Mouse (Mus musculus) midbrain, embryonic 11.5 days (tissue): ENCODE measurements around the gene Asf1a. TPM values are rescaled to one million over a fixed set of nuclear protein-coding genes. Genes with fewer than 3 reads are reported as not detected.
"Not testable (repeated sequence)": the region's sequence is repeated elsewhere in the genome, so short reads cannot be mapped to it uniquely, and the experiment has no call there.

Experiments used
- ATAC-seq: fragments of 200-750 bp; cut with Nextera tagmentation; 2 replicates; pipeline ENCODE4 v1.8.0; 2017; ENCODE audit warnings: moderate TSS enrichment, moderate library complexity; ENCODE audit not compliant: low FRiP score
- DNase-seq: peaks from one replicate; pipeline ENCODE4 v3.0.0; 2015; ENCODE audit warnings: low spot score; ENCODE audit errors: missing footprints
- H3K27ac ChIP-seq: fragments of 300-500 bp; sonication (generic); 2 replicates; pipeline ENCODE4 v1.5.1; 2014; ENCODE audit warnings: low read depth, low read length
- H3K27me3 ChIP-seq: fragments of 300-500 bp; sonication (generic); 2 replicates; pipeline ENCODE4 v1.6.1; 2014; ENCODE audit warnings: mild to moderate bottlenecking, low read length, moderate library complexity, mixed read lengths; ENCODE audit not compliant: control insufficient read depth, insufficient read depth
- H3K36me3 ChIP-seq: fragments of 300-500 bp; sonication (generic); 2 replicates; pipeline ENCODE4 v1.6.1; 2014; ENCODE audit warnings: mild to moderate bottlenecking, low read length, moderate library complexity, mixed read lengths; ENCODE audit not compliant: control insufficient read depth, insufficient read depth
- H3K4me1 ChIP-seq: fragments of 300-500 bp; sonication (generic); 2 replicates; pipeline ENCODE4 v1.6.1; 2014; ENCODE audit warnings: low read length; ENCODE audit not compliant: control insufficient read depth, insufficient read depth
- H3K4me2 ChIP-seq: fragments of 300-500 bp; sonication (generic); 2 replicates; pipeline ENCODE4 v1.6.1; 2014; ENCODE audit warnings: mild to moderate bottlenecking, moderate library complexity
- H3K4me3 ChIP-seq: fragments of 300-500 bp; sonication (generic); 2 replicates; pipeline ENCODE4 v1.5.1; 2014; ENCODE audit warnings: low read depth, low read length
- H3K9ac ChIP-seq: fragments of 300-500 bp; sonication (generic); 2 replicates; pipeline ENCODE4 v1.6.1; 2014; ENCODE audit warnings: low read length
- H3K9me3 ChIP-seq: fragments of 300-500 bp; sonication (generic); 2 replicates; pipeline ENCODE4 v1.6.1; 2016; ENCODE audit warnings: low read length; ENCODE audit not compliant: control insufficient read depth
- WGBS: fragments of 180-500 bp; shearing (Covaris S2); extraction: QIAGEN DNeasy Blood & Tissue Kit; methylation state at CpG from one replicate; pipeline ENCODE4 v1.1.7; 2014; 5-methylcytosine and 5-hydroxymethylcytosine counted together
- polyA plus RNA-seq: library from polyadenylated mRNA; unstranded; fragments of >200 nt; fragmentation: Nextera tagmentation; extraction: Ambion mirVana; gene quantifications from 2 replicates; pipeline ENCODE4 v1.2.1, GENCODE M21; 2014

Asf1a gene
- polyA plus RNA-seq, 1 experiment from 2014 or later, result 178 TPM

GRCm38 (mm10) chr10:53629918-53630250 lies 33.3 kb downstream of the Asf1a start:
- Histone ChIP-seq H3K4me1 (peaks cover 2% of the 10 kb centered on the region; the same call in 1 of the 2 replicates), H3K9me3 (no peaks in the 10 kb centered on the region), H3K4me3 (peak overlapping the region; percentile 68), H3K4me2 (peak overlapping the region; percentile 30; the same call in 1 of the 2 replicates), H3K36me3 (no peaks in the 10 kb centered on the region), H3K9ac (peak overlapping the region; percentile 82), H3K27ac (peak overlapping the region; percentile 89), H3K27me3 (no peaks in the 10 kb centered on the region)
- 0% methylated on average over 31 of the region's 35 CpGs for WGBS
- ATAC-seq, result peak; percentile 96
- peak; percentile 99 for DNase-seq

GRCm38 (mm10) chr10:53630339-53630738 lies 33.8 kb downstream of the Asf1a start, which contains the start of gene Mcm9:
TSS of gene Mcm9 (minus strand) at chr10:53630439.
- peak within 1 kb of the TSS; percentile 82 for H3K9ac ChIP-seq
- not testable (repeated sequence) for H3K9me3 ChIP-seq, H3K36me3 ChIP-seq, H3K27me3 ChIP-seq, ATAC-seq, H3K4me1 ChIP-seq
- H3K4me3 ChIP-seq, result peak within 1 kb of the TSS; percentile 68
- 61% methylated on average over 10 of the region's 10 CpGs for WGBS
- DNase-seq, result peak; percentile 85
- peak within 1 kb of the TSS; percentile 89 for H3K27ac ChIP-seq
- peak within 1 kb of the TSS; percentile 30 for H3K4me2 ChIP-seq

GRCm38 (mm10) chr10:53634160-53634559 lies 37.6 kb downstream of the Asf1a start:
- H3K4me1 ChIP-seq, result no peaks in the 10 kb centered on the region
- ATAC-seq (no peak), DNase-seq (no peak)
- no peak overlapping the region for H3K4me3 ChIP-seq
- no peak overlapping the region for H3K4me2 ChIP-seq
- H3K9me3 ChIP-seq, result no peaks in the 10 kb centered on the region
- WGBS, result 77% methylated on average over 10 of the region's 10 CpGs
- no peak overlapping the region for H3K27ac ChIP-seq
- no peak overlapping the region for H3K9ac ChIP-seq
- H3K27me3 ChIP-seq, result no peaks in the 10 kb centered on the region
- no peaks in the 10 kb centered on the region for H3K36me3 ChIP-seq

- Histone ChIP-seq H3K9me3 (no peaks in the 10 kb centered on the region), H3K36me3 (no peaks in the 10 kb centered on the region), H3K27ac (no peak overlapping the region), H3K4me2 (no peak overlapping the region), H3K4me3 (no peak overlapping the region), H3K27me3 (no peaks in the 10 kb centered on the region), H3K4me1 (no peaks in the 10 kb centered on the region), H3K9ac (no peak overlapping the region)
- ATAC-seq (no peak), DNase-seq (no peak)
- 92% methylated on average over 13 of the region's 13 CpGs for WGBS
These were observed 38.9 kb downstream of the Asf1a start for GRCm38 (mm10) chr10:53635246-53635971.

GRCm38 (mm10) chr10:53641507-53641906 lies 45.0 kb downstream of the Asf1a start:
- Histone ChIP-seq H3K9ac (no peak overlapping the region), H3K4me3 (no peak overlapping the region), H3K4me2 (no peak overlapping the region), H3K9me3 (no peaks in the 10 kb centered on the region), H3K27me3 (no peaks in the 10 kb centered on the region), H3K4me1 (no peaks in the 10 kb centered on the region), H3K27ac (no peak overlapping the region), H3K36me3 (no peaks in the 10 kb centered on the region)
- DNase-seq (peak; percentile 85), ATAC-seq (peak; percentile 72)

DNA sequence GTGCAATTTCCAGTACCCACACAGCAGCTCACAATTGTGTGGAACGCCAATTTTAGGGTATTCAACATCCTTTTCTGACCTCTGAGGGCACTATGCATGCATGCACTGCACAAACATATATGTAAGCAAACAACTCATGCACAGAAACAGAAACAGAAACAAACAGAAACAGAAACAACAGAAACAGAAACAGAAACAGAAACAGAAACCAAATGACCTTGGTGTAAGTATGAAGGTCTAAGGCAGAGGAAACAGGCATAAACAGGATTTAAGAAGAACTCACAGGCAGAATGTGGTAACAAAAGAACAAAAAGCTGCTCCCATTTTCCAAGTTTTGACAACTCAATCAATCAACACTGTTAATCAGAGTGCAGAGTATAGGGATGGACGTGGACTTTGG lies 54.1 kb downstream of the Asf1a start:
- 89% methylated on average over 2 of the region's 2 CpGs for WGBS
- H3K36me3 ChIP-seq, result no peaks in the 10 kb centered on the region
- ATAC-seq (no peak), DNase-seq (no peak)
- H3K27me3 ChIP-seq, result no peaks in the 10 kb centered on the region
- H3K4me1 ChIP-seq, result no peaks in the 10 kb centered on the region
- H3K9me3 ChIP-seq, result no peaks in the 10 kb centered on the region
- H3K27ac ChIP-seq, result no peak overlapping the region
- no peak overlapping the region for H3K4me3 ChIP-seq
- no peak overlapping the region for H3K9ac ChIP-seq
- H3K4me2 ChIP-seq, result no peak overlapping the region

- not testable (repeated sequence) for DNase-seq, H3K4me2 ChIP-seq, H3K36me3 ChIP-seq, H3K4me3 ChIP-seq, H3K9me3 ChIP-seq, H3K4me1 ChIP-seq, H3K9ac ChIP-seq, H3K27ac ChIP-seq, H3K27me3 ChIP-seq, ATAC-seq
- 89% methylated on average over 5 of the region's 5 CpGs for WGBS
These were observed 57.7 kb downstream of the Asf1a start for GRCm38 (mm10) chr10:53654239-53654638.

Other genes starting within 250 kb of the Asf1a start
- gene Cep85l, start 216.8 kb upstream of the Asf1a start, polyA plus RNA-seq, result 3.8 and 4.4 TPM in 2 replicates
- gene Mcm9, start 33.7 kb downstream of the Asf1a start, polyA plus RNA-seq, result 16.3 and 16.8 TPM in 2 replicates
- 4.9 and 6.0 TPM in 2 replicates for gene Fam184a, start 154.4 kb downstream of the Asf1a start, polyA plus RNA-seq